Mouse (Mus musculus) stomach, postnatal 0 days (tissue): ENCODE results near the gene Zap70.

ENCODE experiments used
- CTCF ChIP-seq: IDR thresholded peaks from 2 replicates; pipeline ENCODE4 v1.5.1; 2016; ENCODE audit warnings: antibody characterized with exemption, low read depth, mild to moderate bottlenecking, moderate library complexity
- EP300 ChIP-seq: optimal IDR thresholded peaks from 2 replicates; pipeline ENCODE3; 2016; ENCODE audit warnings: antibody characterized with exemption

GRCm38 (mm10) chr1:36761061-36761460, 537 bp upstream of the Zap70 start:
- no peak for TF ChIP-seq CTCF
- no peak for TF ChIP-seq EP300
